Mouse (Mus musculus) T-helper 1 cell (primary cell): ENCODE data around the gene Cfap97d1.
"Not testable (repeated sequence)": the region's sequence is repeated elsewhere in the genome, so short reads cannot be mapped to it uniquely, and the experiment has no call there.

Experiments
- in situ Hi-C: fragments of 300-600 bp; cut with MboI, MseI; formaldehyde crosslinking; loops from one replicate; pipeline ENCODE4 v1.15.1; 2025; ENCODE audit warnings: high pct_unique_total_duplicates

The Cfap97d1 gene

DNA sequence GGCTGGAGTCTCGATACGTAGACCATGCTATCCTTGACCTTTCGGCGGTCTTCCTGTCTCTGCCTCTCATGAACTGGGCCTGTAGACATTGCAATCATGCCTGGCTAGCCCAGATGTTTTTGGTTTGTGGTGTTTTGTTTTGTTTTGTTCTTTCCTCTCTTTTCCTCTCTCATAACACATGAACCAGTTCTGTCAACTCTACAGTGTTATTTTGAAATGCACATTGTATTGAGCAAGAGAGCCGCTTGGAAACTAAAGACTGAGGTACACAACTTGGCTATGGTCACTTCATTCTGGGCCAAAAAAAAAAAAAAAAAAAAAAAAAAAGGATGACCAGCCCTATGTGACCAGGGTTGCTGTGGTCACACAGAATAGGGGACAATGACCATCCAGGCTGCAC, 11.4 kb upstream of the Cfap97d1 start:
- in situ Hi-C loops, result no loop called here

DNA sequence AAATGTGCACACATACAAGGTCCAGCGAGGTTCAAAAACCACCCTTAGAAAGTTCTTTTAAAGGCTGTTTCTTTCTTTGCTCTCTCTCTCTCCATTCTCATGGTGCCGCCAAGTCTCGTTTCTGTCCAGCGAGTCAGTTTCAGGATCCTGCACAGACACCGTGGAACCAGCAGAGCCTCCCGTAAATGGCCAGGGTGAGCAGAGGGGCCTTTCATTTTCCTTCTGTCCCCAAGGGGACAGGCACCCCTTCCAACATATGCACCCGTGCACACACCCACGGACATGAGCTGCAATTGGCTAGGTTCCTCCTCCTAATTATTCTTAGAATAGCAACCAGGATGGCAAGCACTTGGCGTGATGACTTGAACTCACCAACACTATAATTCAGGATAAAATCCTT, 10.6 kb upstream of the Cfap97d1 start:
- in situ Hi-C loops, result no loop called here

DNA sequence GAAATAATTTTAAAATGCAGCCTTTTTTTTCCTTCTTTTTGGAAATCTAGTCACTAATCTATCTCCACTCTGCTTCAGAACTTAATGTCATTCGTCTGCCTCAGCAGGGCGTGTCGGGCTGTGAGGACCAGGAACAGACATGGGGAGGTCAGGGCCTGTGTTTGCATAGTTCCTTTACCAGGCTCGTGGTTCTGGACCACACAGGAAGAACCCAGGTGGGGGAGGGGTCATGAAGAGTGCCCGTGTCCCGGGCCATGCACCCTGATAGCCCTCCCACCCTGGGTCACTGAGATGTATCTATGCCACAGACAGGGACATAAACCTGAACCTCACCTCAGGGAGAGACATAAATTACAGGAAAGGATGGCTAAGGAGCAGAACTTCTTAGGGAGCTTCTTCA, 9.9 kb upstream of the Cfap97d1 start:
- in situ Hi-C loops, result no loop called here

DNA sequence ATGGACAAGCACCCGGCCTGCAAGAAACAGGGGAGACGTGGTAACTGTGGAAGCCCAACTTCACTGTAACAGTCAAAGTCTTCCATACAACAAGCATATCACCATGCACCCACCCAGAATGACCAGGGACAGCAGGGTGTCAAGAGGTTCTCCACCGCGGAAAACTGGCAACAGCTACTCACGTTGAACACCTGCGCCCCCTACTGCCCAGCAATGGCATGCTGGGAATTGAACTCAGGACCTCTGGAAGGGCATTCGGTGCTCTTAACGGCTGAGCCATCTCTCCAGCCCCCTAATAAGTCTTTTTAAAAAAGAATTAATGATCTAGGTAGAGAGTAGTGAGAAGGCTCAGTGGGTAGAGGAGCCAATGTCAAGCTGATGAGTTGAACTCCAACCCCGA, 9.2 kb upstream of the Cfap97d1 start:
- in situ Hi-C loops, result no loop called here

DNA sequence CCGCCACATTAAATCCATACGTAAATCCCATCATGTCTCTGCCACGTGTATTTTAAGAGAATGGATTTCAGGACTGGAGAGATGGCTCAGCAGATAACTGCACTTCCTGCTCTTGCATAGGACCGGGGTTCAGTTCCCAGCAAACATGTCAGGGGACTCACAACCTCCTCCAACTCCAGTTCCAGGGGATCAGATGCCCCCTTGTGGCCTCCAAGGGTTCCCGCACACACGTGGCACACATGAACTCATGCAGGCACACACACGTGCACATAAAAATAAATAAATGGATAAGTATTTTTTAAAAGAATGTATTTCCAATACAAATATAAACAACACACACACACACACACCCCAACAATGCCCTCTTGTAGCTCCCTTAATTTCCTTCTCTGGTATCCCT, 7.1 kb upstream of the Cfap97d1 start:
- in situ Hi-C loops, result no loop called here

DNA sequence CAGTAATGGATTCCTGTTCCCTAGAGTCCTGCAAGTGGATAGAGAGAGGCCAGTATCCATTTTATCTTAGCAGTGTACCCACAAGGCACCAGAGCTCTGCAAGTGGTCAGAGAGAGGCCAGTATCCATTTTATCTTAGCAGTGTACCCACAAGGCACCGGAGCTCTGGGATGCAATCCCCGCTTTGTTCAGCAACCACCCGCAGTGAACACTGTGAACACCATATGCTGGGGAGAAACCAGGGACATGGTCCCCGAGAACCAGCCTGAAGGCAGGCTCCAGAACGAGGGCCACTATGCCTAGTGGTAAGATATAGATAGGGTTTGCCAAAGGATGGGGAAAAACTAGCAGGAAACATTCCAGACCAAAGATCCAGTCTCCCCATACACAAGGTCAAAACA, 4.9 kb upstream of the Cfap97d1 start:
- in situ Hi-C loops, result no loop called here

DNA sequence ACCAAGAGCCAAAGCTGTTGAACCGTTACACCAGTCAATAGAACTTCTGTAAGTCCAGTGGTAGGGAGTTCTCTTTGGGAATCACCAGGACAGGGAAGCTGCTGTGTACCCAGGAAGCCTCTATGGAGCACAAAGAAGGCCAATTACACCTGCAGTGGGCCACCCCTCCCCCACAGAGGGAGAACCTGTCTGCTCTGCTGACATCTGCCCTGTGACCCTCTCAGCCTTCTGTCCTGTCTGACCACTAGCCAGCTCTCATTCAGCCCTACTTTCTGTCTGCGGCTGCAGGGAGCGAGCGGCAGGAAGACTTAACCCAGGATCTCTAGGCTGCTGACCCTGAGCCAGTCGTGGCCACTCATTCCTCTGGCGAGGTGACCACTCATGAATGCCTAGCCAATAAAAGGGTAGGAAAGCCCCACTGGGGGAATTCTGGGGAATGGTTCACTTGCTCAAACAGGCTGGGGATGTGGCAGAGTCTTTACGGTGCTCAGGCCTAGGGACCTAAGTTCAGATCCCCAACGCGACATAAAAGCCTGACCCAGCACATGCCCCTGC, 3.4 kb upstream of the Cfap97d1 start:
- in situ Hi-C loops, result no loop called here

DNA sequence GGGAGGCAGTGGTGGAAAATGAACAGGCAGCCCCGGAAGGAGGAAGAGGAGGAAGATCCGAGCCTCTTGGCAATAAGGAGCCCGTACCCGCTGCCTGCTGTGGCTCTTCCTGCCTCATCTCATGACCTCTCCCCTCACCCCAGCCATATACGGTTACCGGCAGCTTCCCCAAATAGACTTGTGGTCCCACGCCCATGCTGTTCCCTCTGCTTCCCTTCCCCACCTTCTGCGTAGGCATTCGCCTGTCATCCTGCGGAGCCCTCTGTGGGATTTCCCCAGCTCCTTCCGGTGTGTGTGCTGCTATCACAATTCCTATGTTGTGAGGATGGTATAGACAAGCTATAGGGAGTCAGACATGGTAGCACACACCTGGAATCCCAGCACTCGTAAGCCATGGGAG, 2.2 kb upstream of the Cfap97d1 start:
- in situ Hi-C loops, result no loop called here

DNA sequence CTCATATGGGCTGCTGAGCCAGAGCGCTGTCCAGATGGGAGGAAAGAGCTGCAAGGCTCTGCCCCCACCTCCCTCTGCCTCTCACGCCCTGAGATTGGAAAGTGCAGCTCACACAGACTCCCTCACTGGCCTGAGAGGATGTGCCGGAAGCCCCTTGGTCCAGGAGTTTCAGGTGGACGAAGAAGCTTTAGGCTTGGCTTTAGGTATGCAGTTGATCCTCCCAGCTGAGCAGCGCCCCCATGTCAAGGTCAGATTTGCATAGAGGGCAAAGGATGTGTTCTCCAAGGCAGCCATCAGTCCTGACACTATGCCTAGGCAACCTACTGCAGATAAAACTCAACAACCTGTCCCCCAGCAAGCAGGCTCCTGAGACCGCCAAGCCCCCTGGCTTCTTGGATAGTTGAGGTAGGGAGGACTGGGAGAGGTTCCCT, 1.1 kb upstream of the Cfap97d1 start:
- in situ Hi-C loops, result no loop called here

DNA sequence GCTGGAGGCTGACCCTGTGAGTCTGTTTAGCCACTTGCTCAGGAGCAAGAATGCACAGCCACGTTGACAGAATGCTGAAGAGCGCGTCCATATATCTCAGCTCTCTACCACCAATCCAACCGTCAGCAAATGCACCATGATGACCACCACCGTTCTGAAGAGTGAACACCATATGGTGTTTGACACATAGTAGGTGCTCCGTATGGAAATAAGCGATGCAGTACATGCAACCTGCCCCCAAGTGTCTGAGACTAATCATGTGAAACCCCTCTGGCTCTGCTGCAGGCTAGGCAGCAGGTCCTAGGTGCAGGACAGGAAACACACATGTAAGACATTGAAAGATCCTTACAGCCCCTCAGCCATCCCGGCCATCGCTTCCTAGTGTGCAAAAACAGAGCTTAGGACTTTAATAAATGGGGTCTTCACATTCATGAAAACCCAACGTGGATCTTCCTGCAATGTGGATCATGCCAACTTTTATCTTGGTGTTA, 603 bp upstream of the Cfap97d1 start:
- in situ Hi-C loops, result no loop called here

DNA sequence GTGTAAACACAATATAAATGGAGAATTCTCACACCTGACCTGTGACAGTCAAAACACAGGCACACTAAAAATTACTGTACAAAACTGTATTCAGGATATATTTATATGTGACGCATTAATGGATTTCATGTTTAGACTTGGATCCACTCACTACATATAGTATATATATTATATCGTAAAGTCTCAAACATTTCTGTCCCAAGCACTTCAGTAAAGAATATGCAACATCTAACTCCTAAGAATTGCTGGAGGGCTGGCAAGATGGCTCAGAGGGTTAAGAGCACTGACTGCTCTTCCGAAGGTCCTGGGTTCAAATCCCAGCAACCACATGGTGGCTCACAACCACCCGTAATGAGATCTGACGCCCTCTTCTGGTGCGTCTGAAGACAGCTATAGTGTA, 1.4 kb downstream of the Cfap97d1 start:
- in situ Hi-C loops, result not testable (repeated sequence)

DNA sequence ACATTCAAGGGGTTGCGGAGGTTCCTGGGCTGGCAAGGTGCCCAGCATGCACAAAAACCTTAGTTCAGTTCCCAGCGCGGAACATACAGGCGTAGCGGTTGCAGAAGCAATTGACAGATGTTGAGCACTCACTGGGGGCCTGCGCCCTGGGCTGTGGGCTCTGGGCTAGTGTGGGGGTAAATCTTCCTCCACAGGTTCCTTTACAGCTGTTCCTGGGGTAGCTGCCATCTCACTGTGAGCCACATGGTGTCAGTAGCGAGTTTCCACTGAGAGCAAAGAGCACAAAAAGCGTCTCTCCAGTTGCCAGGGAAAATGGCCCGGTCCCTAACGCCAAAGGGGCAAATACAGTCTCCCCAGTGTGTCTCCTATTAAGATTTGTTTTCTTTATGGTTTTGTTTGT, 1.9 kb downstream of the Cfap97d1 start:
- in situ Hi-C loops, result no loop called here

DNA sequence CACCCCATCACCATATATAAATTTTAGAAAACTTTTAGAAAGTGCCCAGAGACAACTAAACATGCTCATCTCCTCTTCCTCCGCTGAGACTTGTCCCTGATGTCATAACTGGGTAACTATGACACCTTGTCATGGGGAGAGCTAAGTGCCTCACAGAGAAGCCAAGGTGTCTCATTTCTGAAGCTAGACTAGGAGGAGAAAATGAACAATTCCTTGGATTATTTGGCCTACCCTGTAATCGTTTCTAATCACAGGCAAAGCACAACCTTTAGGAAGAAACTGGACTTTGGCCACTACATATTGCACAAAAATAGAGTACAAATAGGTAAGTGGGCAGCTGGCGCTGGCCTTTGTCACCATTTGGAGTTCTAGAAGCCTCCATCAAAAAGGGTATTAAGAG, 2.8 kb downstream of the Cfap97d1 start, which contains the start of gene Dusp3:
Dusp3 (minus strand) TSS at position 101 of the 400 bp plus-strand sequence.
- in situ Hi-C loops, result no loop called here

DNA sequence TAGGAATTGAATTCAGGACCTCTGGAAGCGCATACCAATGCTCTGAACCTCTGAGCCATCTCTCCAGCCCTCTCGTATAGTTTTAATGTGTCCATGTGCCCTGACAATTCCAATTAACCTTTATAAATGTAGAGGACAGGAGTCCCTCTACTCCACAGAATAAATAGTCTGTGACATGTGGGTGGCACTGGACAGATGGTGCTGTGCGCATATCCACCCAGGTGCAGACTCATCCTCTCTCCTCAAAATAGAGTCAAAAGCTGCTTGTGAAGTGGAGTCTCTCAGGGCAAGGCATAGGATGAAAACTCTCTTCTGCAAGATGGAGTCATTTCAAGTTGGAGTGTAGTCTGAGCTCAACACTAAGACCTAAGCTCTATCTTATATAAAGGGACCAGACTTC, 6.2 kb downstream of the Cfap97d1 start:
- in situ Hi-C loops, result no loop called here

DNA sequence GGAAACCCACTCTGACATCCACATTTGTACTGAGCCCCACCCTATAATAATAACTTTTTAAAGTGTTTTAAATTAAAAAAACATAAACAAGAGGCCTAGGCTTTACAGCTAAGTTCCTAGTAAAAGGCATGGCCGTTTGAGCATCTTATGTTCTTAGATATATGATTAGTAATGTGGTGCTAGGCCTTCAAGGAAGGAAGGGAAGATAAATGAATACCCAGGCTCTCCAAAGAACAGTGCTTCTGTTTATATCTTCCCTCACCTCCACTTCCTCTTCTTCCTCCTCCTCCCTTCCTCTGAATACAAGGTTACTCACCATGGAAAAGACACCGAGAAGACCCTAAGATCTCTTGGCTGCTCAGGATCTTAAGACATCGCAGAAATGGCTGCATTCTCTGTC, 7.7 kb downstream of the Cfap97d1 start:
- in situ Hi-C loops, result no loop called here

DNA sequence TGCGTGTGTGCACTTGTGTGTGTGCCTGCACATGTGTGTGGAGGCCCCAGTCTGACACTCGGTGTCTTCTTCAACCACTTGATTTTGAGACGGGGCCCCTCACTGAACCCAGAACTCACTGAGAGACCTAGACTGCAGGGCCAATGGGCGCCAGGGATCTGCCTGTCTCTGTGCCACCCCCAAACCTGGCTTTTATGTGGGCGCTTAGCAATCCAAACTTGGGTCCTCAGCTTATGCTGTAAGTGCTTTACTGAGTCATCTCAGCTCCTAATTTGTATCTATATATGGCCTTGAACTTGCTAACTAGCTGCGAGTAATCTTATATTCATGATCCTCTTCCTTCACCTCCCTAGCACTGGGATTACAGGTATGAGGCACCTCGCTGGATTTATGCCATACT, 8.3 kb downstream of the Cfap97d1 start:
- in situ Hi-C loops, result no loop called here

DNA sequence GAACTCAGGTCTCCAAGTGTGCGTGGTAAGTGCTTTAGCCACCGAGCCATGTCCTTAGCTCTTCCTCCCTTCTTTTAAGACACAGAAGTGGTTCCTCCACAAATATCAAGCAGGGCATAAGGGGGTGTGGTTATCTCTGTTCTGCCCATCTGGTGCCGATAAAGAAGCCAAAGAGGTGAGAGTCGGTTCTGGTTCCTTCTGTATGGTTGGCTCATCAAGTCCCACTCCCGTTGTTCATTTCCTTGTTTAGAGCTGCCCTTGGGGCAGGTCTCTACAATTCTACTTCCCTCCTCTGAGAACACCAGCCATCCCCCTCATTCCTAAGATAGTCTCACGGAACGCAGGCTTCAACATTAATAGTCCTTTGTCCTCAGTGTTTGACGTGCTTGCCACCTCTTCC, 10.0 kb downstream of the Cfap97d1 start:
- in situ Hi-C loops, result no loop called here

DNA sequence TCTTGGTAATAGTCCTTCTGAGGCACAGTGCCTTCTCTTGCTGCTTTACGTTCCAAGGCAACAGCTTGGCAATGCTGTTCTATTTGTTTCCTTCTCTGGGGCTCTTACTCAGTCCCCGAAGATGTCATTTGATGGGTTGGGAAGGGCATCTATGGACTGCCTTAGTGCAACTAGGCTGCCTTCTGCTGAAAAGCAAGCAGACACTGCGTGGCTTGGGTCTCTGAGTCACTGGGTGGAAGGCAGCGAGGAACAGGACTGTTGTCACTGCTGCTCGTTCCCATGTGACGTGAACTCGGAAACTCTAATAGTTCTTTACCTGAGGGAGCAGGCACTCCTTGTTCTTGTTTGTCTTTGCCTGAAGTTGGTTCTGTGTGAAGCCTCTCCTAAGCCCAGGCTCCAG, 11.9 kb downstream of the Cfap97d1 start:
- in situ Hi-C loops, result no loop called here

DNA sequence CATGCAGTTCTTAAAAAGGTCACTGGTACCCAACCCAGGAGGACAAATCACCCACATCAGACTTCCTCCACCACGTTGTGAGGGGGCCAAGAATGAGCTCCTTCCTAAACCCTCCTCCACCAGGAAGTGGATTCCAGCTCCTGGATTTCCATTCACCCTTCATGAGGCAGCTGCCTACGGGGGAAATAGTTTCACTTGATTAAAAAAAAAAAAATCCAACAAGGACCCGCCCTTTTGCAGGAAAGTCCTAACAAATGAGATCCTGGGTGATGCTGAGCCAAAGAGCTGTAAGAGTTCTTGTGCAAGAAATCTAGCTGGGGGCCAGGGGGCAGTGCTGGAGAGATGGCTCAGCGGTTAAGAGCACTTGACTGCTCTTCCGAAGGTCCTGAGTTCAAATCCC, 14.2 kb downstream of the Cfap97d1 start:
- in situ Hi-C loops, result no loop called here

DNA sequence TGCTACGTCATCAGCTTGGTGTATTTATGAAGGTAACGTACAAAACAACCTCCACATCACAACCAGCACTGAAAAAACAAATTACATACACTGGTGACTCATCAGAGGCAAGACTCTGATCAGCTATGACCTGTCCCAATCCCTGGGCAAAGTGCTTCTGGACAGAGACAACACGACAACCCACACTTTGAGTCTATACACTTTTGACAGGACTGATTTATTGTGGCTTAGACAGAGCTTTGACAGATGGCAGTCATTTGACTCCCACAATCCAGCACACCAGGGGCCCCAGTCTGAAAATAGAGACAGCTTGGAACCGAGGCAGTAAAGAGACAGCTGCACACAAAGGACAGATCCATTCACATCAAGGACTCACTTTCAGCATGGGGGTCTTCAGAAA, 15.4 kb downstream of the Cfap97d1 start:
- in situ Hi-C loops, result no loop called here

DNA sequence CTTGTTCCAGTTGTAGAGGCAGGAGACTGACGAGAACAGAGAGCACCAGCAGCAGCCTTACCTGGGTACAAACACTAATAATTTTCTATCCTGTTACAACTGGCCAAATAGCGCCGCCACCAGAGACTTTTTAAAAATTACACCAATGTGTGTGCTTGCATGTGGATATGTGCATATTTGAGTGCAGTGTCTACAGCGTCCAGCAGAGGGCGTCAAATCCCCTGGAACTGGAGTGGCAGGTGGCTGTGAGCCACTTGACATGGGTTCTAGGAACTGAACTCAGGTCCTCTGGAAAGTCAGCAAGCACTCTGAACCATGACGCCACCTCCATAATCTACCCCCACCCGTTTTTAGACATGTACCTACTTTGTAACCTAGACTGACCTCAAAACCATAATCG, 20.2 kb downstream of the Cfap97d1 start:
- in situ Hi-C loops, result loop anchor here (25.0 kb wide), 1 partner anchor 1483 kb away; no protein-coding TSS in a partner anchor

DNA sequence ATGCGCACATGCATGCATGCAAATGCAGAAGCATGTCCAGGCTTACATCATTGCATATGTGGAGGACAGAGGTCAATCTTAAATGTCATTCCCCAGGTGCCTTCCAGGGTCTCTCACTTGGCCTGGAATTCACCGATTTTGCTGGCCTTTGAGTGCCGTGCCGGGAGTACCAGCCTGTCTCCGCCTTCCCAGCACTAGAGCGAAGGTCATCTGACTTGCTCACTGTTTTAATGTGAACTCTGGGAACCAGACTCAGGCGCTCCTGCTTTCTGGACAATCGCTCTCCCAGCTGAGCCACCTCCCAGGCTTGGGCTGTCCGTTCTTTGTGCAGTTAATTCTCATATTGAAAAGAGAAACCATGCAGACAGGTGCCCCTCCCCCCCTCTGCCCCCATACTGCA, 22.2 kb downstream of the Cfap97d1 start:
- in situ Hi-C loops, result loop anchor here (25.0 kb wide), 1 partner anchor 1481 kb away; no protein-coding TSS in a partner anchor

DNA sequence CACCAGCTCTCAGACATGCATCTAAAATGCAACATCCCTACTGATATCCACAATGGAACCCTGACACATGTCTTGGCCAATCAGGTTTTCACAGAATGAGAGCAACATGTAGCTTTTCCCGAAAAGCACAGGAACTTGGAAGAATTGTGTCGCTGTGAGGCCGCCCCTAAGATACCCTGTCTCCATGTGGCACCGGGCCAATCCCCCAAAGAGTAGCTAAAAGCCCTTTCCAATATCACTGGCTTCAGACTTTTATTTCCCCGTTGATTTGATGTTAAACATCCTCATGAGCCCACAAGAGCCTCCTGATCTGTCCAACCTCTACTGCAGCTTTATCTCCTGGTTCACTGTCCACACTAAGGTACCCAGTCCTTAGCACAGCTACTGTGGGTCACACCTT, 22.6 kb downstream of the Cfap97d1 start:
- in situ Hi-C loops, result loop anchor here (25.0 kb wide), 1 partner anchor 1481 kb away; no protein-coding TSS in a partner anchor

DNA sequence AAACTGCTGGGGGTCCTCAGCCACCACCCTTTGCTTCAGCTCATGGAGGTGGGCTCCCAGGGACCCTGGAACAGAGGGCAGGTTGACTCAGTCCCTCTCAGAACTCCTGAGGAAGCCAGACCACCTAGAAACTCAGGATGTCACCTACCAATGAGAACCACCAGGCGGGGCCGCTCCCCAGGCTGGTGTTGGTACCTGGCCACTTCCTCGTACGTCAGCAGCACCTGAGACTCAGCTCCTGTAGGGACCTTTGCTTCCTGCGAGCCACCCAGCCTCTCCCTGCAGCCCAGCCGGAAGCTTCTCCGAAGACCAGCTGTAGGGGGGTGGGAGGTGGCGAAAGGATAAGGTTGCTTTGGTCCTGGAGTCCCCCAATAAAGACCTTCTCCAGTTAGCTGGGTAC, 24.3 kb downstream of the Cfap97d1 start:
- in situ Hi-C loops, result loop anchor here (25.0 kb wide), 1 partner anchor 1479 kb away; no protein-coding TSS in a partner anchor
